Mouse (Mus musculus) limb, embryonic 14.5 days (tissue): ENCODE results near the gene Mark2. TPM values are rescaled to one million over a fixed set of nuclear protein-coding genes. Genes with fewer than 3 reads are reported as not detected.

Source experiments
- ATAC-seq: fragments of 200-750 bp; cut with Nextera tagmentation; 2 replicates; pipeline ENCODE4 v1.8.0; 2017; ENCODE audit warnings: low read depth, moderate number of reproducible peaks, moderate TSS enrichment; ENCODE audit not compliant: low FRiP score
- DNase-seq: peaks from one replicate; pipeline ENCODE4 v3.0.0-alpha.2; 2015; ENCODE audit warnings: low spot score
- H3K27ac ChIP-seq: fragments of 300-500 bp; sonication (generic); replicated peaks from 2 replicates; pipeline ENCODE4 v1.5.1; 2014; ENCODE audit warnings: low read depth, mild to moderate bottlenecking, low read length, moderate library complexity, mixed read lengths
- H3K27me3 ChIP-seq: fragments of 300-500 bp; sonication (generic); 2 replicates; pipeline ENCODE4 v1.6.1; 2014; ENCODE audit warnings: low read length, mixed read lengths; ENCODE audit not compliant: control insufficient read depth, insufficient read depth
- H3K36me3 ChIP-seq: fragments of 300-500 bp; sonication (generic); 2 replicates; pipeline ENCODE4 v1.6.1; 2014; ENCODE audit warnings: mild to moderate bottlenecking, low read length, moderate library complexity, mixed read lengths; ENCODE audit not compliant: control insufficient read depth, insufficient read depth
- H3K4me1 ChIP-seq: fragments of 300-500 bp; sonication (generic); 2 replicates; pipeline ENCODE4 v1.6.1; 2014; ENCODE audit warnings: antibody characterized with exemption, low read length, mixed read lengths; ENCODE audit not compliant: control insufficient read depth, insufficient read depth
- H3K4me2 ChIP-seq: fragments of 300-500 bp; sonication (generic); replicated peaks from 2 replicates; pipeline ENCODE4 v1.6.1; 2014; ENCODE audit warnings: low read depth, mild to moderate bottlenecking, low read length, moderate library complexity; ENCODE audit not compliant: severe bottlenecking
- H3K4me3 ChIP-seq: fragments of 300-500 bp; sonication (generic); replicated peaks from 2 replicates; pipeline ENCODE4 v1.5.1; 2014; ENCODE audit warnings: low read length
- H3K9ac ChIP-seq: fragments of 300-500 bp; sonication (generic); 2 replicates; pipeline ENCODE4 v1.6.1; 2014; ENCODE audit warnings: mild to moderate bottlenecking, low read depth, low read length, moderate library complexity; ENCODE audit not compliant: severe bottlenecking
- H3K9me3 ChIP-seq: fragments of 300-500 bp; sonication (generic); 2 replicates; pipeline ENCODE4 v1.6.1; 2016; ENCODE audit warnings: low read length; ENCODE audit not compliant: control insufficient read depth
- POLR2A ChIP-seq: fragments of 200-500 bp; IDR thresholded peaks from 2 replicates; pipeline ENCODE4 v1.8.0; 2012; ENCODE audit warnings: inconsistent platforms, mild to moderate bottlenecking, moderate library complexity, borderline replicate concordance; ENCODE audit not compliant: insufficient read depth, insufficient read length; ENCODE audit errors: extremely low read depth
- WGBS: fragments of 180-500 bp; shearing (Covaris S2); extraction: QIAGEN DNeasy Blood & Tissue Kit; methylation state at CpG from one replicate; pipeline ENCODE4 v1.1.7; 2014; 5-methylcytosine and 5-hydroxymethylcytosine counted together
- polyA plus RNA-seq, 2 experiments: library from polyadenylated mRNA; depleted of rRNA in 1 of 2; stranded (reverse) in 1 of 2; unstranded in 1 of 2; fragments of >200 nt; fragmentation: Nextera tagmentation in 1 of 2; extraction: Ambion mirVana in 1 of 2; gene quantifications; 2 replicates each; pipeline versions ENCODE4 v1.2.1 to v1.2.3; 2012 to 2014

The Mark2 gene
- polyA plus RNA-seq (2012; rRNA removed) (65.8 and 78.2 TPM in 2 replicates), polyA plus RNA-seq (2014; fragmentation: Nextera tagmentation; extraction: Ambion mirVana) (48.6 and 56.3 TPM in 2 replicates)

DNA sequence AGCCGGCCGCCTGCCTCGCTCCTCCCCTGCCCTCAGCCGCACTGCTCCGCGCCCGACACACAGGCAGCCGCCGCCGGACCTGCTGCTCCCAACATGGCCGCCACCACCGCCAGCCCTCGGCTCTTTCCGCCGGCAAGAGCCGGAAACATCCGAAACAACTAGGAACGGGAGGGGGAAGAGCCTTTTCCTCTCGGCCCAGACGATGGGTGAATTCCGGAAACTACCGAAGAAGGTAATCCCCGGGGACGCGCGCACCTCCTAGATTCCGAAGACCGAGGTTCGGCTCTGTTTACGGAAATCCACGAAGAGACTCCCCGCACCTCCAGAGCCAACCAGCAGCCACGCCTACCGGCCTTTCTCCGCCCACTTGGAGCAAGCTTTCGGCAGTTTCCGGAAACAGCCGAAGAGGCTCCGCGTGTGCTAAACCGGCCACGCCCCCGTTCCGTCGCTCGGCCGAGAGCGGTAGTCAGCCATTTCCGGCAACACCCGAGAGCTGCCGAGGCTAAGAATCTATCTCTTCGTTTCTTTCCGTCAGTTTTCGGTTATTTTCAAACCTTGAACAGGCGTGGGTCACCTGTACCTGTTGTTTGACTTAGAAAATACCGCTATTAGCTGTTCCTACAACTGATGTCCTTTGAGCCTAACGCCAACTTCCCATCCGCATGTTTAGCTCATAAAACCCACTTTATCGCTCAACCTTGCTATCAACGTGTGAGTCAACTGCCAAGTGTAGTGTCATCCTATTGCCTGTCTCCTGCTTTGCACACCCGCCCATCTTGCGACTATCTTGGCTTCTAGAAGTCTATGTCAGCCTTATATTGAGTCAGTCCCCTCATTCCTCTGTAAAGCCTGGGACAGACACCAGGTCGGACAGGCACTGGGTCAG is at the start of gene Mark2:
Gene Mark2, minus strand, starts transcription at position 349 of the 886 bp plus-strand sequence.
- Histone ChIP-seq H3K27ac (peak within 1 kb of the TSS; percentile 86), H3K9ac (peak within 1 kb of the TSS; percentile 91), H3K4me1 (peaks cover 21% of the 10 kb centered on the region), H3K4me3 (peak within 1 kb of the TSS; percentile 99), H3K4me2 (peak within 1 kb of the TSS; percentile 77), H3K9me3 (no peaks in the 10 kb centered on the region), H3K36me3 (no peaks in the 10 kb centered on the region), H3K27me3 (no peaks in the 10 kb centered on the region)
- TF ChIP-seq POLR2A = peak; percentile 63; the same call in 1 of the 2 replicates
- 4% methylated on average over 61 of the region's 63 CpGs for WGBS
- DNase-seq (peak; percentile 100), ATAC-seq (peak; percentile 95)

DNA sequence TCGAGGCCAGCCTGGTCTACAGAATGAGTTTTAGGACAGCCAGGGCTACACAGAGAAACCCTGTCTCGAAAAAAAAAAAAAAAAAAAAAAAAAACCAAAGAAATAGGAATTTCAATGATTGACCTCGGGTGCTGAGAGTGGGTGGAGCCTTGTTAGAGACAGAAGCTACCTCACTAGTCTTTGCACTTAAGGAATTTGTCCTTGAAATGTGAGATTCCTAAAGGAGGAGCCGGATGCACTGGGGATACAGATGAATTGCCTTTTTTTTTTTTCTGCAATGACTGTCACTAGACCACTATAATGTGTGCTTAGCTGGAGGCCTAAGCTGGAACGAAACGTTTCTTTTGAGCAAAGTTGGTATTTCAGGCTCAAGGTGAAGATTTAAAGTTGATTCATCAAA is 46.8 kb upstream of the Mark2 start:
- DNase-seq (no peak), ATAC-seq (no peak)
- H3K36me3 ChIP-seq = no peaks in the 10 kb centered on the region
- 80% methylated on average over 6 of the region's 6 CpGs for WGBS
- no peak overlapping the region for H3K4me2 ChIP-seq
- no peak for TF ChIP-seq POLR2A
- H3K9ac ChIP-seq = no peak overlapping the region
- H3K27me3 ChIP-seq = no peaks in the 10 kb centered on the region
- no peak overlapping the region for H3K4me3 ChIP-seq
- no peaks in the 10 kb centered on the region for H3K9me3 ChIP-seq
- peaks cover 2% of the 10 kb centered on the region; the same call in 1 of the 2 replicates for H3K4me1 ChIP-seq
- no peak overlapping the region for H3K27ac ChIP-seq

DNA sequence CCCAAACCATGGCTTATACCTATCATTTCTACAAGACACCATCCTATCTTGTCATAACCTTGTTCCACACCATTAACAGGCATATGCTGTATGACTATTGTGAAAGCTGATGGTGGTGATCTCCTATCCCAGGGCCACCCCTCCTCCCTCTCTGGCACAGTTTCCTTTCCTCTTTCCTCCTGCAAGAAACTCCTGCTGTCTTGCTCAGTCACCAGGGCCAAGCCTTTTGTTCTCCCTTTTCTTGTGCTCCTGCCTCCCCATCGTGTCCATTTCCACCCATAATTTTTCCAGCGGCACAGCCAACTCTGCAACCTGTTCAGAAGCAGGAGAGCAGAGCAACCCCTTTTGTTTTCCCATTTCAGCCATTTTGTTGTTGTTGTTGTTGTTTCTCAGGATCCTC is 44.4 kb upstream of the Mark2 start:
- Histone ChIP-seq H3K27ac (no peak overlapping the region), H3K4me2 (no peak overlapping the region), H3K4me1 (peaks cover 11% of the 10 kb centered on the region), H3K9ac (no peak overlapping the region), H3K36me3 (no peaks in the 10 kb centered on the region), H3K27me3 (no peaks in the 10 kb centered on the region), H3K9me3 (no peaks in the 10 kb centered on the region), H3K4me3 (no peak overlapping the region)
- 71% methylated on average over 2 of the region's 2 CpGs for WGBS
- TF ChIP-seq POLR2A = no peak
- no peak for DNase-seq
- ATAC-seq = no peak

DNA sequence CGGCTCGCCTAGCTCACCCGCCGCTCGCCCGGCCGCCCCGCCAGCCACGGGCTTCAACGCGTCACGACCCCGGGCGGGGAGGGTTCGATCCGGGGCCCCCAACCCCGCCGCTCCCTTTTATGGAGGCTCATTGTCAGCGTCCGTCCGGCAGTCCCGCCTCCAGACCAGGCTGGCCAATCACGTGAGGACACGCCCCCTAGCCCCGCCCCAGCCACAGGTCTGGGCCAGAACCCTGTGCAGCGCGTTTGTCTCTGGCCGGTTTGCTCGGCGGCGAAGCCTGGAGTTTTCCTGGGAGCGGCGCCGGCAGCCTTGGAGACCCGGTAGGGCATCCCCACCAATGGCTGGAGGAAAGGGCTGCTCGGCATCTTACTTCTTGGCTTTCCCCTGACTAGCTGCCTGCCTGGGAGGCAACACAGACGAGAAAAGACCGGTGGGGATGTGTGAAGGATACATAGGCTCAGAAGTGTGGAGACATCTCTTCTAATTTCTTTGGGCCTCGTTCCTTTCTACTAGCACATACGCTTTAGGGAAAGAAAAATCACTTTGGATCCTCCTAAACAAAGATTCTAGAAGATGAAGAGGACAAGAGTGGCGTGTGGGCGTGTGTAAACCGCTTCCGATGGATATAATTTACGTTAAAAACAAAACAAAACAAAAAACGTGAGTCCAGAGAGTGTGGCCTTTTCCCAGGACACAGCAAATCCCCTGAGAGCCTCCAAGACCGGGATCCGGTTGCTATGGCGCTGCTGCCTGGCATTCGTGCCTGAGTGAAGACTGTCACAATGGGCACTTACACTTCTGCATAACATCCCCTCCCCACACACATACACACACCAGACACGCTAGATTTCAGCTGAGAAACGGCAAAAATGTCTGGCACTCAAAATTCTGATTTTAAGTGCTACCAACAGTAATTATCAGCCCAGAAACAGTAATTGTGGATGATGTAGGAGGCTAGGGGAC is 41.5 kb upstream of the Mark2 start, which contains the start of gene Spindoc:
Gene Spindoc, minus strand, starts transcription at position 92 of the 963 bp plus-strand sequence.
- 4% methylated on average over 37 of the region's 52 CpGs for whole genome bisulfite sequencing
- peak within 1 kb of the TSS; percentile 92 for H3K9ac ChIP-seq
- peak; percentile 94 for DNase-seq
- H3K27me3 ChIP-seq = no peaks in the 10 kb centered on the region
- peak; percentile 50; the same call in 1 of the 2 replicates for TF ChIP-seq POLR2A
- peaks cover 7% of the 10 kb centered on the region; the same call in 1 of the 2 replicates for H3K36me3 ChIP-seq
- peak within 1 kb of the TSS; percentile 70 for H3K4me2 ChIP-seq
- peak within 1 kb of the TSS; percentile 88 for H3K4me3 ChIP-seq
- peak; percentile 99 for ATAC-seq
- peak within 1 kb of the TSS; percentile 90 for H3K27ac ChIP-seq
- H3K9me3 ChIP-seq = no peaks in the 10 kb centered on the region
- peaks cover 15% of the 10 kb centered on the region for H3K4me1 ChIP-seq
